Mouse (Mus musculus): Measurements from ENCODE around the gene Ndufs8. TPM values are rescaled to one million over a fixed set of nuclear protein-coding genes. Genes with fewer than 3 reads are reported as not detected.
A peak's percentile ranks its signal among the peaks of the same experiment; 100 is the strongest.
"Not testable (repeated sequence)": the region's sequence is repeated elsewhere in the genome, so short reads cannot be mapped to it uniquely, and the experiment has no call there.

The Ndufs8 gene
- 274 and 288 TPM in 2 replicates for polyA plus RNA-seq (2012; rRNA removed)

- Histone ChIP-seq H3K4me3 (ENCODE audit: insufficient read depth, low read length) (peak within 1 kb of the TSS; percentile 78), H3K4me1 (ENCODE audit: control insufficient read depth, insufficient read depth, low read length) (peaks cover 5% of the 10 kb centered on the region; the same call in 1 of the 2 replicates), H3K27ac (ENCODE audit: insufficient read depth, low read length) (peak within 1 kb of the TSS; percentile 93)
- TF ChIP-seq POLR2A (IDR thresholded peaks at IDR 0.05; ENCODE audit: extremely low read depth, insufficient read depth, low read length) = peak; percentile 79
- no peak for TF ChIP-seq CTCF (IDR thresholded peaks at IDR 0.05; ENCODE audit: extremely low read depth, insufficient read depth, low read length)
Observed at GRCm38 (mm10) chr19:3912337-3913204, at the start of gene Ndufs8. Ndufs8 (minus strand) TSS chr19:3912774.

- not testable (repeated sequence) for H3K27ac ChIP-seq (ENCODE audit: insufficient read depth, low read length); H3K4me1 ChIP-seq (ENCODE audit: control insufficient read depth, insufficient read depth, low read length); H3K4me3 ChIP-seq (ENCODE audit: insufficient read depth, low read length)
Observed at GRCm38 (mm10) chr19:3961805-3962204, 49.2 kb upstream of the Ndufs8 start.

- Histone ChIP-seq H3K4me3 (ENCODE audit: insufficient read depth, low read length) (no peak overlapping the region), H3K27ac (ENCODE audit: insufficient read depth, low read length) (no peak overlapping the region), H3K4me1 (ENCODE audit: control insufficient read depth, insufficient read depth, low read length) (no peaks in the 10 kb centered on the region)
- TF ChIP-seq POLR2A (IDR thresholded peaks at IDR 0.05; ENCODE audit: extremely low read depth, insufficient read depth, low read length) (no peak), CTCF (IDR thresholded peaks at IDR 0.05; ENCODE audit: extremely low read depth, insufficient read depth, low read length) (no peak)
Observed at GRCm38 (mm10) chr19:3960211-3960610, 47.6 kb upstream of the Ndufs8 start.

GRCm38 (mm10) chr19:3959030-3959429 lies 46.5 kb upstream of the Ndufs8 start:
- H3K4me1 ChIP-seq (ENCODE audit: control insufficient read depth, insufficient read depth, low read length) = no peaks in the 10 kb centered on the region
- H3K4me3 ChIP-seq (ENCODE audit: insufficient read depth, low read length) = no peak overlapping the region
- TF ChIP-seq POLR2A (IDR thresholded peaks at IDR 0.05; ENCODE audit: extremely low read depth, insufficient read depth, low read length) (no peak), CTCF (IDR thresholded peaks at IDR 0.05; ENCODE audit: extremely low read depth, insufficient read depth, low read length) (no peak)
- H3K27ac ChIP-seq (ENCODE audit: insufficient read depth, low read length) = no peak overlapping the region

GRCm38 (mm10) chr19:3958470-3958869 lies 45.9 kb upstream of the Ndufs8 start, which contains the start of gene Aldh3b3:
Aldh3b3 (plus strand) TSS chr19:3958645.
- TF ChIP-seq CTCF (IDR thresholded peaks at IDR 0.05; ENCODE audit: extremely low read depth, insufficient read depth, low read length) = no peak
- no peak for TF ChIP-seq POLR2A (IDR thresholded peaks at IDR 0.05; ENCODE audit: extremely low read depth, insufficient read depth, low read length)
- H3K4me1 ChIP-seq (ENCODE audit: control insufficient read depth, insufficient read depth, low read length) = no peaks in the 10 kb centered on the region

GRCm38 (mm10) chr19:3957296-3958036 lies 44.9 kb upstream of the Ndufs8 start:
- H3K4me1 ChIP-seq (ENCODE audit: control insufficient read depth, insufficient read depth, low read length); H3K4me3 ChIP-seq (ENCODE audit: insufficient read depth, low read length); H3K27ac ChIP-seq (ENCODE audit: insufficient read depth, low read length): not testable (repeated sequence)

More at GRCm38 (mm10) chr19:3958470-3958869, 45.9 kb upstream of the Ndufs8 start, which contains the start of gene Aldh3b3:
- Histone ChIP-seq H3K4me3 (ENCODE audit: insufficient read depth, low read length) (no peak within 1 kb of the TSS), H3K27ac (ENCODE audit: insufficient read depth, low read length) (no peak within 1 kb of the TSS)

GRCm38 (mm10) chr19:3955804-3956203 lies 43.2 kb upstream of the Ndufs8 start:
- no peak overlapping the region for H3K27ac ChIP-seq (ENCODE audit: insufficient read depth, low read length)
- no peaks in the 10 kb centered on the region for H3K4me1 ChIP-seq (ENCODE audit: control insufficient read depth, insufficient read depth, low read length)
- H3K4me3 ChIP-seq (ENCODE audit: insufficient read depth, low read length) = no peak overlapping the region
- TF ChIP-seq CTCF (IDR thresholded peaks at IDR 0.05; ENCODE audit: extremely low read depth, insufficient read depth, low read length) (no peak), POLR2A (IDR thresholded peaks at IDR 0.05; ENCODE audit: extremely low read depth, insufficient read depth, low read length) (no peak)

GRCm38 (mm10) chr19:3955033-3955432 lies 42.5 kb upstream of the Ndufs8 start:
- TF ChIP-seq CTCF (IDR thresholded peaks at IDR 0.05; ENCODE audit: extremely low read depth, insufficient read depth, low read length) = no peak
- no peak for TF ChIP-seq POLR2A (IDR thresholded peaks at IDR 0.05; ENCODE audit: extremely low read depth, insufficient read depth, low read length)
- no peak overlapping the region for H3K4me3 ChIP-seq (ENCODE audit: insufficient read depth, low read length)

GRCm38 (mm10) chr19:3952099-3952498 lies 39.5 kb upstream of the Ndufs8 start:
- TF ChIP-seq POLR2A (IDR thresholded peaks at IDR 0.05; ENCODE audit: extremely low read depth, insufficient read depth, low read length) (no peak), CTCF (IDR thresholded peaks at IDR 0.05; ENCODE audit: extremely low read depth, insufficient read depth, low read length) (no peak)

More at GRCm38 (mm10) chr19:3955033-3955432, 42.5 kb upstream of the Ndufs8 start:
- H3K4me1 ChIP-seq (ENCODE audit: control insufficient read depth, insufficient read depth, low read length) = no peaks in the 10 kb centered on the region
- no peak overlapping the region for H3K27ac ChIP-seq (ENCODE audit: insufficient read depth, low read length)

GRCm38 (mm10) chr19:3951461-3951860 lies 38.9 kb upstream of the Ndufs8 start:
- Histone ChIP-seq H3K4me1 (ENCODE audit: control insufficient read depth, insufficient read depth, low read length) (no peaks in the 10 kb centered on the region), H3K27ac (ENCODE audit: insufficient read depth, low read length) (no peak overlapping the region), H3K4me3 (ENCODE audit: insufficient read depth, low read length) (no peak overlapping the region)
- no peak for TF ChIP-seq CTCF (IDR thresholded peaks at IDR 0.05; ENCODE audit: extremely low read depth, insufficient read depth, low read length)
- TF ChIP-seq POLR2A (IDR thresholded peaks at IDR 0.05; ENCODE audit: extremely low read depth, insufficient read depth, low read length) = no peak

More at GRCm38 (mm10) chr19:3952099-3952498, 39.5 kb upstream of the Ndufs8 start:
- Histone ChIP-seq H3K4me1 (ENCODE audit: control insufficient read depth, insufficient read depth, low read length) (no peaks in the 10 kb centered on the region), H3K27ac (ENCODE audit: insufficient read depth, low read length) (no peak overlapping the region), H3K4me3 (ENCODE audit: insufficient read depth, low read length) (no peak overlapping the region)
